Comparison of ENCODE assay signal across 11 mouse cellular contexts in the genomic region with DNA sequence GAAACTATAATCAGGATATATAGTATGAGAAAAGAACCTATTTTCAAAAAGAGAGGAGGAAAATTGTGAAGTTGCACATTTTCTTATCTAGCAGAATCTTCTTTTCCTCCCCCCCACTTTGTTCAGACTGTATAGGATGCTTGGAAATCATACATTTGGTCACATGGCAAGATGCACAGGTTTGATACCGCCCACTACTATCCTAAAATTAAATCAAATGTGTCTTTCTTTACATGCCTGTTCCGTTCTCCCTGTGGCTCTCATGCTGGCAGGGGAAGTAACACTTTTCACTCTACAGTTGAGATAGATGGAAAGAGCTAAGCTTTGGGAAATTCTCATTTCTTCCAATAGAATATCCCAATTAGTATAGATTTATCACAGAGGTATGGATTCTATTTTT.
"Had no signal": no experiment of that assay in that cellular context is flagged by ENCODE, and none has a peak within 500 bp of the region (broad histone marks: within the 10 kb centered on the region; RNA-seq: fewer than 3 reads in every experiment).

No protein-coding gene starts in this region.

- DNase-seq: liver, postnatal 0 days; lung, adult 2 months; lung, postnatal 14 days; lung, postnatal 36 days; right cerebral cortex, postnatal 25 days; thymus, adult 18-20 months; thymus, postnatal 14 days; thymus, postnatal 36 days had no signal

- ATAC-seq: liver, postnatal 0 days; lung, postnatal 0 days; midbrain, embryonic 13.5 days; midbrain, embryonic 15.5 days had no signal
